Mouse (Mus musculus): ENCODE measurements at regions not wholly inside any gene's neighbourhood (a gene's known extent, or its start where the extent isn't known, plus 50 kb on each side); places are given as distances from the start of the nearest gene placed in this dataset. TPM values are rescaled to one million over a fixed set of nuclear protein-coding genes. Genes with fewer than 3 reads are reported as not detected.

MicroRNAs encoded in the stretch of these regions (microRNA counts, 519-probe panel; counts per million panel counts)
- microRNA mmu-miR-135a = 6,852 counts per million, percentile 98 among the panel's probes with 10 or more counts

Small RNAs in the stretch of these regions (microRNA-seq; reads per million reads assigned to microRNA genes)
- not detected for gene Gm22582
- 249 reads per million, percentile 69 among the genes with 10 or more reads in this experiment for gene Mir1251
- 100 reads per million, percentile 57 among the genes with 10 or more reads in this experiment for gene Mir135a-2
